Mouse (Mus musculus) embryo, embryonic 11 days (tissue): Measurements from ENCODE around the gene Dock4.
"Not testable (repeated sequence)": the region's sequence is repeated elsewhere in the genome, so short reads cannot be mapped to it uniquely, and the experiment has no call there.

ENCODE experiments used
- DNase-seq: peaks from one replicate; pipeline ENCODE4 v3.0.0-alpha.2; 2015

Gene Dock4

GRCm38 (mm10) chr12:40832157-40832556 lies 386.4 kb downstream of the Dock4 start:
- peak; percentile 36 for DNase-seq

- peak; percentile 44 for DNase-seq
These were observed 391.2 kb downstream of the Dock4 start for GRCm38 (mm10) chr12:40836924-40837323.

- peak; percentile 77 for DNase-seq
These were observed 392.0 kb downstream of the Dock4 start for GRCm38 (mm10) chr12:40837597-40838337.

- no peak for DNase-seq
These were observed 392.6 kb downstream of the Dock4 start for GRCm38 (mm10) chr12:40838338-40838695.

- no peak for DNase-seq
These were observed 393.2 kb downstream of the Dock4 start for GRCm38 (mm10) chr12:40838940-40839339.

- no peak for DNase-seq
These were observed 394.1 kb downstream of the Dock4 start for GRCm38 (mm10) chr12:40839817-40840216.

- peak; percentile 22 for DNase-seq
These were observed 396.7 kb downstream of the Dock4 start for GRCm38 (mm10) chr12:40842251-40842988.

GRCm38 (mm10) chr12:40842991-40843390 lies 397.2 kb downstream of the Dock4 start:
- DNase-seq: no peak

- no peak for DNase-seq
These were observed 397.8 kb downstream of the Dock4 start for GRCm38 (mm10) chr12:40843474-40844080.

- DNase-seq: no peak
These were observed 398.6 kb downstream of the Dock4 start for GRCm38 (mm10) chr12:40844324-40844723.

GRCm38 (mm10) chr12:40854705-40855367 lies 409.1 kb downstream of the Dock4 start:
- DNase-seq: no peak

- DNase-seq: no peak
These were observed 411.7 kb downstream of the Dock4 start for GRCm38 (mm10) chr12:40857466-40857865.

- not testable (repeated sequence) for DNase-seq
These were observed 413.0 kb downstream of the Dock4 start for GRCm38 (mm10) chr12:40858763-40859162.

- DNase-seq: no peak
These were observed 424.6 kb downstream of the Dock4 start for GRCm38 (mm10) chr12:40870387-40870786.

- no peak for DNase-seq
These were observed 427.0 kb downstream of the Dock4 start for GRCm38 (mm10) chr12:40872716-40873115.

- DNase-seq: not testable (repeated sequence)
These were observed 427.5 kb downstream of the Dock4 start for GRCm38 (mm10) chr12:40873267-40873666.

- no peak for DNase-seq
These were observed 439.2 kb downstream of the Dock4 start for GRCm38 (mm10) chr12:40884976-40885375.

GRCm38 (mm10) chr12:40885377-40885776 lies 439.6 kb downstream of the Dock4 start:
- no peak for DNase-seq

- DNase-seq: no peak
These were observed 441.7 kb downstream of the Dock4 start for GRCm38 (mm10) chr12:40887496-40887895.

GRCm38 (mm10) chr12:40888261-40888791 lies 442.6 kb downstream of the Dock4 start:
- DNase-seq: no peak

- DNase-seq: no peak
These were observed 443.1 kb downstream of the Dock4 start for GRCm38 (mm10) chr12:40888829-40889228.

- no peak for DNase-seq
These were observed 443.8 kb downstream of the Dock4 start for GRCm38 (mm10) chr12:40889534-40889933.

GRCm38 (mm10) chr12:40891168-40891567 lies 445.4 kb downstream of the Dock4 start:
- no peak for DNase-seq
